Mouse (Mus musculus) natural killer cell, adult 2 months (primary cell): ENCODE results near the gene Nudt1.
"Not testable (repeated sequence)": the region's sequence is repeated elsewhere in the genome, so short reads cannot be mapped to it uniquely, and the experiment has no call there.

Experiments
- DNase-seq, 2 experiments: peaks; one replicate each; pipeline ENCODE4 v3.0.0; 2022; ENCODE audit warnings: low spot score in 2 of 2

Gene Nudt1

GRCm38 (mm10) chr5:140342880-140343279, 21.4 kb downstream of the Nudt1 start:
- no peak for DNase-seq

- DNase-seq, result no peak
These were observed 23.8 kb downstream of the Nudt1 start for GRCm38 (mm10) chr5:140345244-140345643.

DNA sequence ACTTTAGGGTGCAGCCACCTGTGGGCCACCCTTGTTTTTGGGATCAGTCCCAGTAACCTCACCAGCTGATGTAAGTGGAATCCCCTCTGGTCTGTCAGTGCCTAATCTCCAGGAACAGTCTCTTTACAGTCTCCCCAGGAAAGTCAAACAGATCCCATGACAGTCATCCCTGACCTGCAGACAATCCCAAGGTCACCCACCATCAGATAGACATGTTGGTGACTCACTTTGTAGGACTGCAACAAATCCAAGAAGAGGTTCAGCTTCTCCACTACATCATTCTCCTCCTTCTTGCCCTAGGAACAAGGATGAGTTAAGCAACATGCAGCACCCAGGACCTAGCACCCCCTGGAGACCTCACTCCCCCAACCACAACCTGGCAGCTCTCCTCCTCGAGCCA, 24.6 kb downstream of the Nudt1 start:
- DNase-seq, result no peak

DNA sequence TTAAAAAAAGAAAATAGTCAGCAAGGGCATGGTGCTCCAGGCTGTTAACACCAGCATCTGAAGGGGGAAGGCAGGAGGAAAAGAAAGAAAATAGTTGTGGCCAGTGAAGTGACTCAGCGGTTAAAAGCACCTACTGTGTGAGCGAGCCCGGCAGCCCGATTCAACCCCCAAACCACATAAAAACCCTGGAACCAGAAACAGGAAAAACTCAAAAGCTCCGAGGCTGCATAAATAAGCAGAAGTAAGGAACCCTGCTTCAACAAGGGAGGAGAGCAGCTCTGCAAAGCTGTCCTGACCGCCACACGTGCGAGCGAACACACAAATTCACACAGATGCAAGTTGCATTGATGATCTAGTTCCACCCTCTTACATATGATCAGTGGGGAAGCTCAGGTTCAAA, 28.4 kb downstream of the Nudt1 start:
- DNase-seq, result no peak

DNA sequence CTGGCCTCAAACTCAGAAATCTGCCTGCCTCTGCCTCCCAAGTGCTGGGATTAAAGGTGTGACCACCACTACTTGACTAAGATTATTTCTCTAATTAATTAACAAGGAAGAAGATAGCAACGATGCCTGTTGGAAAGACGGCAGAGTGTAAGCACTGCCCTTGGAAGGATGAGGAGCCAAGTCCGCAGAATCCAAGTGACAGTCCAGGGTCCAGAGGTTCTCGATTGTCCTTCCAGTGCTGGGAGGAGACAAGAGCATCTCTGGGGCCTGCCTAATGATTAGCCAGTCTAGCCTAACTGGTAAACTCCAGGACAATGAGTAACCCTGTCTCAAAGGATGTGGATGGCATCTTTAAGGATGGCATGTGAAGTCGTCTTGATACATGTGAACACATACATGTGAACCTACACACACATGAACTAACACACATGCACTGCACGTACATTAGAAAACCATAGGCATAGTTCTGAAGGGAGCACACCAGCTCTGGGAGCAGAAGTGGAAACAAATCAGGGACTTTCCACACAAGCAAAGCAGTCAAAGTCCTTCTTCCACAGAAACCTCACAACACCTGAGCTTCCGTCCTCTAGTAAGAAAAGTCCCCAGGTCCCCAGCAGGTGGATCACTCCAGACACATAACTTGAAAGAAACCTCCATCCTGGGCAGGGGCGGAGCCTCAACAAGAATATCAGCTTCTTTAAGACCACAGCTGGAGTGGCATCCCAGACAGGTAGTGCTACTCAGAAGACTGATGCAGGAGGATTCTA, 29.5 kb downstream of the Nudt1 start:
- no peak for DNase-seq

- DNase-seq, result no peak
These were observed 30.9 kb downstream of the Nudt1 start for GRCm38 (mm10) chr5:140352352-140352751.

DNA sequence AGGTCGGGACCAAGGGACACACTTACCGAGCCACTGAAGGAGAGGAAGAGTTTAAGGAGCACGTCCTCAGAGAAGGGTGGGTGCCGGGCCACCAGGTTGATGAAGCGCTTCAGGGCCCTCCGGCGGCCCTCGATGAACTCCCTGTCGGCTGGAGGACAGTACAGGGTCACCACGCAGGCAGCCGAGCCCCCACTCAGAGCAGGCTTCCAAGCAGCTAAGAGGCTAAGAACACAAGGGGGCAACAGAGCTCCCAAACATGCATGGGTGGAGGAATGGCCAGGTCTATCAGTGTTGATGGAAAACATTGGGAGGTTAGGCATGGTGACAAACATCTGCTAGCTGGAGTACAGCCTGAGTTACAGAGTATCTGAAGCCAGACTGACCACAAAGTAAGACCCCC, 34.5 kb downstream of the Nudt1 start:
- no peak for DNase-seq

DNA sequence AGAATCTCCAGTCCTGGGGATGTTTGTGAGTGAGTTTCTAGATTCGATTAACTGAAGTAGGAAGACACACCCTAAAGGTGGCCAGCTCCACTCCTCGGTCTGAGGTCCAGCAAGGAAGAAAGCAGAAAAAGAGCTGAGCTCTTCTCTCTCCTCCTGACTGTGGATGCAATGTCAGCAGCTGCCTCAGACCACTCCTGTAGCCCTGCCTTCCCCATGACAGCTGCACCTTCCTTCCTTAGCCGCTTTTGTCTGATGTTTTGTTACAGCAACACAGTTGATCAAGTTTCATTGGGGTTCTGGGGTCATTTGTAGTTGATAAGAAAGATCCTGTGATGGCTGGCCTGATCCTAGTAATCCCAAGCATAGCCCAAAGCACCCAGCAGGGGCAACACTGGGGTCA, 36.0 kb downstream of the Nudt1 start:
- no peak for DNase-seq

DNA sequence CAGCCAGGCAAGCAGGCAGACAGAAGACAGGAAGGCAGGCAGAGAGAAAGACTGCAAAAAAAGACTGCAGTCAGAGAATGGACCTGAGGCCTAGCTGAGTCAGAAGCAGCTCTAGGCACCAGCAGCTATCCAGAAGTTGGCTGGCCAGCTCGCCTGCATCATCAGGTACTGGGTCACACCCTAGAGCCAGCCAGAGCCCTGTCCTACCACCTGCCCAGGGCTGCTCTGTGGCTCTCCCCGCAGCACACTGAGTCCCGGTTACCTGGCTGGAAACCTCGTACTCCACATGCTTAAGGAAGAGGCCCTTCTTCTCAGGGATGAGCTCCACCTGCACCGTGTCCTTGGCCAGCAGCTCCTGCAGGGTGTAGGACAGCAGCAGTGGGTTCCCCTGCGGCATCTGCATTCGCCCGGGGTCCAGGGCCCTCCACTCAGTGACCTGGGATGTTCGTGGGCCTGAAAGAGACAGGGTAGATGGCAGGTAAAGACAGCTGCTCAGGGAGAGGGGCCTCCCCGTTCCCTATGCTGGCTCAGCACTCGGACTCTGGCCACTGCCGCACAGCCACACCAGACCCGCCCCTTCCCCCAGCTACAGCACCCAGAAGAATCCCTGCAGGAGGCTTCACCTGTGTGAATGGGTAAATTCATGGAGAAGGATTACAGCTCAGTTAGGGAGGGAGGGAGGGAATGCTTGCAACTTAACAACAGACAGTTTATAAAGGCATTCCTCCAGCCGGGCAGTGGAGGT, 38.6 kb downstream of the Nudt1 start:
- no peak for DNase-seq

GRCm38 (mm10) chr5:140364415-140364814, 43.0 kb downstream of the Nudt1 start:
- no peak for DNase-seq

- not testable (repeated sequence) for DNase-seq
These were observed 46.7 kb downstream of the Nudt1 start for GRCm38 (mm10) chr5:140368126-140368525.

DNA sequence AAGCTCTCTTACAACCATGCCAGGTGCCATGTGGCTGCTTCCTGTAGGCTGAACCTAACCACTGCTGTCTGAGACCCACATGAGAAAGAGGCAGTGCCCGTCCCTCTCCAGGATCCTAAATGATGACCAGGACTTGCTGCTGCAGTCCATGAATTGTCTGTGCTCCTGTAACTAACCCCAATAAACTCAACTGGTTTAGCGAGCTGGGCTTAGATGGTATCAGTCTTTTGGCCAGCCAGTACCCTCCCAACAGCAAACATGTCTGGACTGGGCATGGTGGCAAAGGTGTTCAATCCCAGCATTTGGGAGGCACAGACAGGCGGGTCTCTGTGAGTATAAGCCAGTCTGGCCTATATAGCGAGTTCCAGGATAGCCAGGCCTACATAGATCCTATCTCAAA, 47.5 kb downstream of the Nudt1 start:
- DNase-seq, result no peak

DNA sequence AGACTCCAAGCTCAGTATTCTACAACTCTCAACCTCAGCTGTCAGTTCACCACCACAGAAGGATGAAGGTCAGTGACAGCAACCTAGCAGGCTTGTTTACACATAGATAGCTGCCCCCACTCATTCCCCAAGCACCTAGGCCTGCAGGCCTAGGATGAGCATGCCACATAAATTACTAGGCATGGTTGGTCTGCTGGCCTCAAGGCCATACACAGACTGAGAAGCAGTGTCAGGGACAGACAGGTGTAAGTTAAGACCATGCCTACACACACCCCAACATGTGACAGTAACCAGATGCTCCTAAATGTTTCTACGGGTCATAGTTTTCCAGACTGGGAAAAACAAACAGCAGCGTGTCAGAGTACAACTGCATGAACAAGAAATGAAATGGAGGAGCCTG, 48.0 kb downstream of the Nudt1 start:
- no peak for DNase-seq

GRCm38 (mm10) chr5:140370446-140371254, 49.2 kb downstream of the Nudt1 start:
- no peak for DNase-seq

DNA sequence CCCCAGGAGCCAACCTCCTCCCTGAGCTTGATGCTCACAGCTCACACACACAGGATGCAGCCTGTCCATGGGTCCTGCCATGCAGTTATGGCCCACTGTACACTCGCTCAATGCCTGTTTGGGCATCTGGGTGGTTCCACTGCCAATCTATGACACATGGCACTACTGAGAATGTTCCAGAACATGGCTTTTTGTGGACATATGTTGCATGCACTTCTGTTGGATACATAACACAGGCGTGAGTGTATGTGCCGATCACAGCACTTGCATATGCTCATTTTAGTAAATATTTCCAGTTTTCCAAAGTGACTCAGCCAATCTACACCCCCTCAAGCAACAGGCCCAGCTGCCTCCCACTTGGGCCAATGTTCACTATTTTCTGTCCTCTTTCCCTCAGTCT, 50.2 kb downstream of the Nudt1 start:
- DNase-seq, result no peak

GRCm38 (mm10) chr5:140373711-140374110, 52.3 kb downstream of the Nudt1 start:
- DNase-seq, result peak in 1 of 2 experiments; percentile 38

- DNase-seq, result peak in 1 of 2 experiments; percentile 76
These were observed 52.8 kb downstream of the Nudt1 start for GRCm38 (mm10) chr5:140374226-140374625.

GRCm38 (mm10) chr5:140375249-140375829, 53.9 kb downstream of the Nudt1 start:
- DNase-seq, result no peak

DNA sequence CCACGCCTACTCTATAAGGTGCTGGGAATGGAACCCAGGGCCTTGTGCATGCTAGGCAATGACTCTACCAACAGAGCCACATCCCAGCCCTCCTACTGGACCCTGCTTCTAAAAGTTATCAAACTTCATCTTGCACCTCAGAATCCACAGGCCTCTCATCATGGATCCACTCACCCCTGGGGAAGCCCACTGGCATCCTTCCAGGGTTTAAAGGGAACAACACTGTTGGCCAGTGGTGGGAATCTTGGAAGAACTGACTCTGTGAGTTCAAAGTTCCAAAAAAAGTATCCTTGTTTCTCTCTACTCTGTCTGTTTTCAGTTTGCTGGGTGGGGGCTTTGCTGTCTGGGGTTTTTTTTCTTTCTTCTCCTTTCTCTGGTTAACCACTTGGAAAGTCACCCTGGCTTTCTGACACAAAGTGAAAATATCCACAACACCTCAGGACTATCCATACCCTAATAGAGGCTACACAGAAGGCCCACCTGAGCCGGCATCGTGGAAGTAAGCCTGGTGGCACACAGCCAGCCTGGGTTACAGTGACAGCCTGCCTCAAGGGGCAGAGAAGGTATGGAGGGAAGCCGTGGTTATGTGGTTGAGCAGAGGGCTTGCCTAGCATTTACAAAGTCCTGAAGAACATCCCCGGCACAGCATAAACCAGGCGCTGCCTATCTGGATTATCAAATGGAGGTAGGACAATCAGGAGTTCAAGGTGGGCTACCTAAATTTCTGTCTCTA, 56.8 kb downstream of the Nudt1 start:
- no peak for DNase-seq

DNA sequence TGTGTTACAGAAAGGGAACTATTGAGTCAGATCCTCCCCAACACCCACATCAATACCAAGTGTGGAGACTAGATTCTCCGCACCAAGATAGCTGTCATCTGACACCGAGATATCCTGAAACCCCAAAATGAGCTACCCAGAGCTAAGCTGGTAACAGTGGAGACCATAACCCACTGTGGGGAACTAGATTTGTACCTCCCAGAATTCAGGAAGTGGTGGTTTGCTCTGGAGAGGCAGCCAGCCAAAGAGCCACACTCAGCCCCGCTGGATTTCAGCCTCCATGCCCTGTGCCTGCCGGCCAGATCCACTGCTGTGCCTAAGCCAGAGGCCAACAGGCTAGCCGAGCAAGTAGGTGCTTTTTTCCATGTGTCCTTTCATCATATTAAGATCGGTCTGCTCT, 57.8 kb downstream of the Nudt1 start:
- DNase-seq, result no peak

GRCm38 (mm10) chr5:140381156-140381555, 59.7 kb downstream of the Nudt1 start:
- DNase-seq, result no peak
